Mouse (Mus musculus) ES-Bruce4 (cell line): ENCODE measurements around the gene Srl. TPM values are rescaled to one million over a fixed set of nuclear protein-coding genes. Genes with fewer than 3 reads are reported as not detected.
"Not testable (repeated sequence)": the region's sequence is repeated elsewhere in the genome, so short reads cannot be mapped to it uniquely, and the experiment has no call there.

Experiments
- H3K27ac ChIP-seq: 2 replicates; pipeline ENCODE4 v1.5.1; 2012; ENCODE audit warnings: low read length, inconsistent platforms; ENCODE audit not compliant: insufficient read depth
- H3K27me3 ChIP-seq: 2 replicates; pipeline ENCODE4 v1.6.1; 2012; ENCODE audit warnings: mild to moderate bottlenecking, low read length, inconsistent platforms; ENCODE audit not compliant: control insufficient read depth, poor library complexity, insufficient read depth, severe bottlenecking
- H3K36me3 ChIP-seq: 2 replicates; pipeline ENCODE4 v1.6.1; 2012; ENCODE audit warnings: inconsistent platforms, mild to moderate bottlenecking, low read length, moderate library complexity; ENCODE audit not compliant: control insufficient read depth, poor library complexity, insufficient read depth, severe bottlenecking
- H3K4me1 ChIP-seq: one replicate; pipeline ENCODE4 v1.8.1; 2011; ENCODE audit warnings: low read length; ENCODE audit not compliant: control insufficient read depth, insufficient read depth
- H3K4me3 ChIP-seq: 2 replicates; pipeline ENCODE4 v1.5.1; 2011; ENCODE audit warnings: low read depth, mild to moderate bottlenecking, low read length
- H3K9ac ChIP-seq: 2 replicates; pipeline ENCODE4 v1.6.1; 2012; ENCODE audit warnings: low read depth, mild to moderate bottlenecking, inconsistent platforms; ENCODE audit not compliant: poor library complexity, severe bottlenecking
- H3K9me3 ChIP-seq: replicated peaks from 2 replicates; pipeline ENCODE4 v1.6.1; 2012; ENCODE audit warnings: mild to moderate bottlenecking, low read length, inconsistent platforms; ENCODE audit not compliant: control insufficient read depth, poor library complexity, insufficient read depth, severe bottlenecking
- CTCF ChIP-seq: IDR thresholded peaks from one replicate; pipeline ENCODE4 v1.8.1; 2011; ENCODE audit warnings: low read depth, low read length
- EP300 ChIP-seq: IDR thresholded peaks from 2 replicates; pipeline ENCODE4 v1.6.1; 2011; ENCODE audit warnings: low read depth, low read length; ENCODE audit not compliant: insufficient read depth
- POLR2A ChIP-seq: IDR thresholded peaks from one replicate; pipeline ENCODE4 v1.8.1; 2011; ENCODE audit warnings: low read length; ENCODE audit not compliant: insufficient read depth
- polyA plus RNA-seq: library from polyadenylated mRNA; stranded (reverse); fragments of >200 nt; gene quantifications from 2 replicates; pipeline ENCODE4 v1.2.4, GENCODE M21; 2011; ENCODE audit warnings: low read depth; ENCODE audit not compliant: missing spikeins, insufficient read depth, insufficient read length

Gene Srl
- polyA plus RNA-seq, 1 experiment = 30.0 TPM

- Histone ChIP-seq H3K4me1 (peaks cover 7% of the 10 kb centered on the region), H3K9ac (no peak overlapping the region), H3K9me3 (no peaks in the 10 kb centered on the region), H3K27ac (no peak overlapping the region), H3K36me3 (no peaks in the 10 kb centered on the region), H3K4me3 (no peak overlapping the region), H3K27me3 (no peaks in the 10 kb centered on the region)
- TF ChIP-seq CTCF (no peak), EP300 (no peak), POLR2A (no peak)
Measured at GRCm38 (mm10) chr16:4584438-4584837, 42.8 kb upstream of the Srl start.

- Histone ChIP-seq H3K36me3 (no peaks in the 10 kb centered on the region), H3K27ac (no peak overlapping the region), H3K9ac (no peak overlapping the region), H3K9me3 (no peaks in the 10 kb centered on the region), H3K4me3 (no peak overlapping the region), H3K4me1 (peaks cover 9% of the 10 kb centered on the region), H3K27me3 (no peaks in the 10 kb centered on the region)
- TF ChIP-seq EP300 (no peak), CTCF (no peak), POLR2A (no peak)
Measured at GRCm38 (mm10) chr16:4583807-4584206, 42.2 kb upstream of the Srl start.

- H3K9me3 ChIP-seq, H3K36me3 ChIP-seq, H3K27me3 ChIP-seq: not testable (repeated sequence)
Measured at GRCm38 (mm10) chr16:4581179-4581578, 39.6 kb upstream of the Srl start.

GRCm38 (mm10) chr16:4578630-4579029, 37.0 kb upstream of the Srl start:
- Histone ChIP-seq H3K9ac (no peak overlapping the region), H3K27me3 (no peaks in the 10 kb centered on the region), H3K9me3 (no peaks in the 10 kb centered on the region), H3K4me3 (no peak overlapping the region), H3K36me3 (no peaks in the 10 kb centered on the region), H3K27ac (no peak overlapping the region), H3K4me1 (peaks cover 2% of the 10 kb centered on the region)
- TF ChIP-seq EP300 (no peak), CTCF (no peak), POLR2A (no peak)

More at GRCm38 (mm10) chr16:4581179-4581578, 39.6 kb upstream of the Srl start:
- not testable (repeated sequence) for H3K4me3 ChIP-seq, H3K9ac ChIP-seq, H3K4me1 ChIP-seq, H3K27ac ChIP-seq

GRCm38 (mm10) chr16:4576873-4577272, 35.3 kb upstream of the Srl start:
- Histone ChIP-seq H3K9me3 (no peaks in the 10 kb centered on the region), H3K27me3 (no peaks in the 10 kb centered on the region), H3K9ac (no peak overlapping the region), H3K27ac (no peak overlapping the region), H3K36me3 (no peaks in the 10 kb centered on the region), H3K4me1 (peaks cover 2% of the 10 kb centered on the region), H3K4me3 (no peak overlapping the region)
- no peak for TF ChIP-seq POLR2A
- no peak for TF ChIP-seq EP300
- TF ChIP-seq CTCF = no peak

- Histone ChIP-seq H3K27ac (no peak overlapping the region), H3K9me3 (no peaks in the 10 kb centered on the region), H3K27me3 (no peaks in the 10 kb centered on the region), H3K4me1 (peaks cover 2% of the 10 kb centered on the region), H3K4me3 (no peak overlapping the region), H3K36me3 (no peaks in the 10 kb centered on the region), H3K9ac (no peak overlapping the region)
- no peak for TF ChIP-seq EP300
- TF ChIP-seq POLR2A = no peak
- TF ChIP-seq CTCF = no peak
Measured at GRCm38 (mm10) chr16:4576038-4576437, 34.4 kb upstream of the Srl start.
